Mouse (Mus musculus) heart, adult 18-20 months (tissue): ENCODE data around the gene Lig4. TPM values are rescaled to one million over a fixed set of nuclear protein-coding genes. Genes with fewer than 3 reads are reported as not detected.

Experiments
- DNase-seq, 2 experiments: peaks; one replicate each; pipeline ENCODE4 v3.0.0; 2021 to 2022; ENCODE audit warnings: mixed read lengths in 1 of 2
- total RNA-seq, 2 experiments: library from RNA; stranded (reverse); gene quantifications; 2 replicates each; pipeline ENCODE4 v1.2.3; 2021

Gene Lig4
- total RNA-seq, 2 experiments from 2014 or later: 4.9 to 5.2 TPM

GRCm38 (mm10) chr8:9932711-9933110, 44.8 kb downstream of the Lig4 start:
- peak in 1 of 2 experiments; percentile 3 for DNase-seq

GRCm38 (mm10) chr8:9929746-9930445, 47.6 kb downstream of the Lig4 start:
- peak in 1 of 2 experiments; percentile 1 for DNase-seq

Other genes with a start within 250 kb of the Lig4 start
- gene Fam155a, start 206.5 kb downstream of the Lig4 start, total RNA-seq: not detected
- not detected for gene Gm10217, start 113.4 kb downstream of the Lig4 start, total RNA-seq
- 1 to 10 TPM; 9.2 to 9.3 TPM for gene Abhd13, start within 50 bp of the Lig4 start, total RNA-seq
- gene Tnfsf13b, start 28.8 kb upstream of the Lig4 start, total RNA-seq: 1 to 10 TPM; 4.5 to 6.0 TPM
- gene Myo16, start 176.2 kb upstream of the Lig4 start, total RNA-seq: 1 to 10 TPM; 3.2 to 6.7 TPM